Mouse (Mus musculus): ENCODE measurements at regions not wholly inside any gene's neighbourhood (a gene's known extent, or its start where the extent isn't known, plus 50 kb on each side); places are given as distances from the start of the nearest gene placed in this dataset.
A peak's percentile ranks its signal among the peaks of the same experiment; 100 is the strongest.
"Not testable (repeated sequence)": the region's sequence is repeated elsewhere in the genome, so short reads cannot be mapped to it uniquely, and the experiment has no call there.

- DNase-seq (ENCODE audit: extremely low spot score, low read depth, low spot score), result no peak
Observed at GRCm38 (mm10) chr10:69034390-69035120, 116.7 kb upstream of the Rhobtb1 start.

- DNase-seq (ENCODE audit: extremely low spot score, low read depth, low spot score), result not testable (repeated sequence)
Observed at GRCm38 (mm10) chr10:69035536-69035935, 115.7 kb upstream of the Rhobtb1 start.

GRCm38 (mm10) chr10:69036096-69036495 lies 115.1 kb upstream of the Rhobtb1 start:
- DNase-seq (ENCODE audit: extremely low spot score, low read depth, low spot score), result no peak

GRCm38 (mm10) chr10:69044171-69044651 lies 107.0 kb upstream of the Rhobtb1 start:
- peak; percentile 37 for DNase-seq (ENCODE audit: extremely low spot score, low read depth, low spot score)

- DNase-seq (ENCODE audit: extremely low spot score, low read depth, low spot score), result no peak
Observed at GRCm38 (mm10) chr10:69045275-69045674, 106.0 kb upstream of the Rhobtb1 start.

- DNase-seq (ENCODE audit: extremely low spot score, low read depth, low spot score), result no peak
Observed at GRCm38 (mm10) chr10:69046008-69046555, 105.2 kb upstream of the Rhobtb1 start.

- DNase-seq (ENCODE audit: extremely low spot score, low read depth, low spot score), result no peak
Observed at GRCm38 (mm10) chr10:69078008-69078407, 73.2 kb upstream of the Rhobtb1 start.

- no peak for DNase-seq (ENCODE audit: extremely low spot score, low read depth, low spot score)
Observed at GRCm38 (mm10) chr10:69086184-69086583, 65.0 kb upstream of the Rhobtb1 start.

GRCm38 (mm10) chr10:69091872-69092271 lies 59.4 kb upstream of the Rhobtb1 start:
- no peak for DNase-seq (ENCODE audit: extremely low spot score, low read depth, low spot score)

GRCm38 (mm10) chr10:69100021-69100420 lies 51.2 kb upstream of the Rhobtb1 start:
- no peak for DNase-seq (ENCODE audit: extremely low spot score, low read depth, low spot score)

- DNase-seq (ENCODE audit: extremely low spot score, low read depth, low spot score), result not testable (repeated sequence)
Observed at GRCm38 (mm10) chr10:69100742-69101141, 50.5 kb upstream of the Rhobtb1 start.
